In the genomic region with DNA sequence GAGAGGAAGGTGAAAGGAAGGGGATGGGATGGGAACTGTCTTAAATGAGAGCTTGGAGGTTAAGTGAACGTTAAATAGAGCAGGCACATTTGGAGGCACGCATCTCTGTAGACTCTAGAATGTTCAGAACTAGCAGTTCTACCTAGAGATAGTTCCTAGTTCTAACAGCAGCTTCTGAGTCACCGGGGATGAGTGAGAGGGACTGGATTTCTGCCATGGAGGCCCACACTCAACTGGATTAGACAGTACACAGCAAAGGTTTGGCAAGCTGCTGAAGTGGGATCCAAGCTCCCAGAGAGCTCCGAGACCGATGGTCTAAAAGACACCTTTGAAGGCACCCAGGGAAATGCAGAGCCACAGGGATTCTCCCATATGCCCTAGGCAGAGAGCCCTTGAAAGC, we compare ENCODE assay signal across 14 mouse cellular contexts.
A peak's percentile ranks its signal among the peaks of the same experiment; 100 is the strongest.
DNase-seq lines count a peak whose midpoint lies in the region.
"Had no signal": no experiment of that assay in that cellular context is flagged by ENCODE, and none has a peak within 500 bp of the region (broad histone marks: within the 10 kb centered on the region; RNA-seq: fewer than 3 reads in every experiment).

No protein-coding gene starts in this region.

- peak; percentile 34 for DNase-seq in NIH3T3 (ENCODE audit: low read depth)
- peak; percentile 45 to 75 for DNase-seq in frontal cortex, adult 2 months (ENCODE audit: extremely low spot score in 1 of 2, low spot score in 1 of 2)
- peak; percentile 67 to 69 for DNase-seq in left cerebral cortex, adult 18-20 months (ENCODE audit: low spot score in 2 of 2)
- peak; percentile 11 for DNase-seq in right cerebral cortex, postnatal 14 days
- DNase-seq in adrenal gland, adult (ENCODE audit: inconsistent age in 2 of 2, low spot score in 1 of 2): no peak
- DNase-seq in Muller cell, postnatal 12 days (ENCODE audit: inconsistent ontology term): no peak
- no peak for DNase-seq in spleen, postnatal 14 days (ENCODE audit: low spot score in 2 of 2)
- DNase-seq: adrenal gland, adult 8-10 months; cerebellum, adult 18-20 months; cerebellum, postnatal 36 days; liver; liver, postnatal 0 days; lung, postnatal 14 days; retina, postnatal 1 day had no signal

Comparison
In these comparisons a context has a peak if more than half of its experiments do, and no peak if none do; other contexts are left out.
1. DNase-seq: peak in NIH3T3 (single experiment), frontal cortex, adult 2 months (2 of 2), left cerebral cortex, adult 18-20 months (2 of 2) and right cerebral cortex, postnatal 14 days (single experiment); none in adrenal gland, adult (0 of 2), Muller cell, postnatal 12 days (single experiment) and spleen, postnatal 14 days (0 of 2).